Mouse (Mus musculus) liver, embryonic 14 days (tissue): Measurements from ENCODE around the gene Wnt3. TPM values are rescaled to one million over a fixed set of nuclear protein-coding genes. Genes with fewer than 3 reads are reported as not detected.

ENCODE experiments used
- polyA plus RNA-seq: library from polyadenylated mRNA; depleted of rRNA; stranded (reverse); fragments of >200 nt; gene quantifications from 2 replicates; pipeline ENCODE4 v1.2.3, GENCODE M21; 2012; rRNA removed

Wnt3 gene
- 0.01 TPM in 2 replicates for polyA plus RNA-seq

DNA sequence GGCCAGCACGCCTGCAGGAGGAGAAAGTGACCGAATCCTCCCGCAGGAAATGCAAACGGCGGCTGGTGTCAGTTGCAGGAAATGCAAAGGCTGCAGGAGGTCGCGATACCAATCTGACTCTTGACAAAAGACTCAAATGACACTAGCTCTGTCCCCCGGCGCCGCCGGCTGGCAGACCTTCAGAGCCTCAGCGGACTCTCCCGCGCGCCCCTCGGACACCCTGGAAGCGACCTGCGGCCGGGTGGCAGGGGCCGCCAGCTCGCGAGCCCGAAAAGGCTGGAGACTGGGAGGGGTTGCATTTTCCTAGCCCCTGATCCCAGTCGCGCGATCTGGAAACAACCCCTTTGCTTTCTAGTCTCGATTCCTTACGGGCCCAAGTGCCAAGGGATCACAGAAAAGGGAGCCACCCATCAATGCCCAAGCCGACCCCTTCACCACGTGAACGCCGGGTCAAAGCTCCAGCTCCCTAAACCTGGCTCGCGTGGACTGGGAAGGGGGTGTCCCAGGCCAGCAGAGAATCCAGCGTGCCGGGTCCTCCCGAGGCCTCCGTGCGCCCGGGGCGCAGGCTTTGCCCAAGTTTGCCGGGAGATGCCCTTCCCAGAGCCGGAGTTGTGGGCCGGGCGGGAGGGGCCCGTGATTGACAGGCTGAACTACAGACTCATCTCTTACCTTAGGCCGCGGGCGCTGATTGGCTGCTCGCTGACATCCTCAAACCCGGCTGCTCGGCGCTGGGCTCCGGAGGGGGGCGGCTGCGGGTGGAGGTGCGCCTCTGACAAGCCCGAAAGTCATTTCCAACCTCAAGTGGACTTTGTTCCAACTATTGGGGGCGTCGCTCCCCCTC lies at the start of gene Wnt3:
TSS of gene Wnt3 (plus strand) at position 764 of the 841 bp plus-strand sequence.

DNA sequence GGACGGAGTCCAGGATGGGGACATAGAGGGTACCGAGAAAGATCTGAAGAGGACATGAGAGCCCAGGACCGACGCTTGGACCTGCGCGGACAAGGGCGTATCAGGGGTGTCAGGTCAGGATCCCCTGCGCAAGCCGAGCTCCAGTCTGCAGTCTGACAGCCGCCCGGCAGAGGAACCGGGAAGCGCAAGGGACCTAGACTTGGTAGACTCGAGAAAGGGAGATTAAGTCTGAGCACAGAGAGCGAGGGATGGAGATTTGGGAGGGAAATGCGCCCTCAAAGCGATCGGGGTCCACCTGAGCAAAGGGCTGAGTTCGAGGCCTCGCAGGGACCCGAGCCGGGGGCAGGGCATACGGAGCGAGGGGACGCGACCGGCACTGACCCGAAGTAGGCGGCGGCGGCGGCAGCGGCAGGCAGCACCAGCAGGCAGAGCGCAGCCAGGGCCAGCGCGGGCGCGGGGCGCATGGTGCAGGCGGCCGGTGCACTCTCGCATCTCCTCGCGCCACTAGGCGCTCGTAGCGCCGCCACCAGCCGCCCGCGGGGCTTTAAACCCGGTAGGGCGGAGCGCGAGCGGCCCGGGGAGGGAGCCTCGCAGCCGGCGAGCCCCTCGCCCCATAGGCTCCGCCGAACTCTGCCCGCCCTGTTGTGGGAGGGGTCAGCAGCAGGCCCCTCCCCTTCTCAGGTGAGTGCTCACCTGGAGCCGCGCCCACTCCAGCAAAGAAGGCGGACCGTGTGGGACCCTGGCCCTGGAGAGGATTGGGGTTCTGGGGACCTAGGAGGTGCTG lies 24.5 kb upstream of the Wnt3 start, which contains the start of gene Wnt9b:
TSS of gene Wnt9b (minus strand) at position 516 of the 784 bp plus-strand sequence.

Other genes with a start within 250 kb of the Wnt3 start
- gene Gm884, start 153.0 kb upstream of the Wnt3 start, polyA plus RNA-seq: not detected in 2 replicates
- not detected in 2 replicates for gene Lyzl6, start 135.3 kb upstream of the Wnt3 start, polyA plus RNA-seq
- 0.03 TPM in 1 of 2 replicates, not detected in the other for gene Rprml, start 124.6 kb upstream of the Wnt3 start, polyA plus RNA-seq
- 25.9 and 29.9 TPM in 2 replicates for gene Gosr2, start 76.3 kb upstream of the Wnt3 start, polyA plus RNA-seq
- 0.01 TPM in 2 replicates for gene Wnt9b, start 24.3 kb upstream of the Wnt3 start, polyA plus RNA-seq
- 14.1 and 15.9 TPM in 2 replicates for gene Nsf, start 179.9 kb downstream of the Wnt3 start, polyA plus RNA-seq
- 12.2 and 13.5 TPM in 2 replicates for gene Arf2, start 192.6 kb downstream of the Wnt3 start, polyA plus RNA-seq